Mouse (Mus musculus): ENCODE results near the gene Tmem38b.
"Not testable (repeated sequence)": the region's sequence is repeated elsewhere in the genome, so short reads cannot be mapped to it uniquely, and the experiment has no call there.

Gene Tmem38b

GRCm38 (mm10) chr4:53825821-53826605 is at the start of gene Tmem38b:
Gene Tmem38b (plus strand): TSS chr4:53826045.
- peak; percentile 45 for DNase-seq (ENCODE audit: low read depth, low spot score)

DNA sequence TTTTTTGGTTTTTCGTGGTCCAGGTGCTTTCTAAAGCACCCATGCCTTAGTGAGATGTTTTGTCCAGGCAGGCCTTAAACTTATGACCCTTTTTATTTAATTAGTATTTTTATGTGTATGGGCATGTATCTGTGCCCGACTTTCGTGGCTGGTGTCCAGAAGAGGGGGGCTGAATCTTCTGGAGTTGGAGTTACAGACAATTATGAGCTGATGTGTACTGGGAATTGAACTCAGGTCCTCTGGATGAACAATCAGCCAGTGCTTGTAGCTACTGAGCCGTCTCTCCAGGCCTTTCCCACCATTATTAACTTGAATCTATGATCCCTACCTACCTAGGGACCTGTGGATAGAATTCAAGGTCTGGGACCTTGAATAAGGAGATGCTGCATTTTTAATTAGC is 44.4 kb upstream of the Tmem38b start:
- no peak for DNase-seq (ENCODE audit: low read depth, low spot score)

GRCm38 (mm10) chr4:53782216-53783070 is 43.4 kb upstream of the Tmem38b start:
- no peak for DNase-seq (ENCODE audit: low read depth, low spot score)

DNA sequence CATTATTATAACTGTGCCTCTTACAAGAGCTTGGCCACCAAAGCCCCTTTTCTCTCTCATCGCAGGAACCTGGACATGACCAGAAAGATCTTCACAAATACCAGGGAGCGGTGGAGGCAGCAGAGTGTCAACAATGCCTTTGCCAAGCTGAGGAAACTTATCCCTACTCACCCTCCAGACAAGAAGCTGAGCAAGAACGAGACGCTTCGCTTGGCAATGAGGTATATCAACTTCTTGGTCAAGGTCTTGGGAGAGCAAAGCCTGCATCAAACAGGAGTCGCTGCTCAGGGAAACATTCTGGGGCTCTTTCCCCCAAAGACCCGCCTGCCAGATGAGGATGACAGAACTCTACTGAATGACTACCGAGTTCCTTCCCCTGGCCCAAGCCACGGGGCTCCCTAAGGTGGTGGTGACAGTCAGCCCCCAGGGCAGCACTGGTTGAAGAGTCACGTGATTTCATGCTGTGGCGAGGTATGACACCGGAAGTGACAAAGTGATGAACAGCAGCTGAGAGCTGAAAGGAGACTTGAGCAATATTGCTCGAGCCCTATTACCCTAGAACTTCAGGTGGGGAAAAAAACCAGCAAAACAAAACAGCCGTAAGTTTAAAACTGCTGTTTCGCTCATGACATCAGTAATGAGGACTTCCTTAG is 40.0 kb upstream of the Tmem38b start:
- DNase-seq (ENCODE audit: low read depth, low spot score), result no peak

GRCm38 (mm10) chr4:53786851-53787250 is 39.0 kb upstream of the Tmem38b start:
- no peak for DNase-seq (ENCODE audit: low read depth, low spot score)

DNA sequence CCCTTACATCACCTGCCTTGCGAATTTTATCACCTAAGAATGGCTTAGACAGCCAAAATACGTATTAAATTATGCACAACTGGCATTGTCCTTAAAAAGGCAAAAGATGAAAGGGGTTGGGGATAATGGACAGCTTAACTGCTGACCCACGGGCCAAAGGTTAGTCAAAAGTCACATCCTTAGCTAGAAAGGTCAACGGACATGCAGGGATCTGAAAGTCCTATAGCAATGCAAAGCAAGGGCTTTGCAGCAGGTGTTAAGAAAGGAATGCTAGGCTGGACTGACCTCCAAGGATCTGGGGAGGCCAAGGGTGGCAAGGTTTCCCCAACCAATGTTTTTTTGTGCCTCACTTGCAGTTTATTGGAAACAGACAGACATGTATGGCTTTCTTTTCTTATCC is 36.5 kb upstream of the Tmem38b start:
- no peak for DNase-seq (ENCODE audit: low read depth, low spot score)

DNA sequence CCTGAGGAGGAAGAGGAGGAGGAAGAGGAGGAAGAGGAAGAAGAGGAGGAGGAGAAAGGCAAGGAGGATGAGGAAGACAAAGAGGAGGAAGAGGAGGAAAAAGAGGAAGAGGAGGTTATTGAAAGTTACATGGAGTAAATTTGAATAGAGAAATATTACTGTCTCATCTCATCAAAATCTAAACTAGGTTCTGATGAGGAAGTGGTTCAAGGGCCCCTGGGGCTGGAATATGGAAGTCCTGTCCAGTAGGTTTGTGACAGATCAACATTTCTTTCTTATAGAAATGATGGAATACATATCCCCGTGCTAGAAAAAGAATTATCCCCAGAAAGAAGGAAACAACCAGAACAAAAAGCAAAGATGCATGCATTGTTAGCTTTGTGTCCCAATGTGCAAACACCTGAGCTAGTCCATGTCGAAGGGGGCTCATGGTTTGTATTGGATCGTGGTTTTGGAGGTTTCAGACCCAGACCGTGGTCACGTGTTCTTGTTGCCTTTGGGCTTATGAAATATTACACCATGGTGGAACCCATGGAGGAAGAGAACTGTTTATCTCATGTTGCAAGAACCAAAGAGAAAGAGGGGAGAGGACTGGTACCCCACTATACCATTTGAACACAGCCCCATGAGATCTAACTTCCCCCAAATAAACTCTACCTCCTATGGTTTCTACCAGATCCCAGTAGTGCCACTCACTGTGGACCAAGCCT is 31.4 kb upstream of the Tmem38b start:
- DNase-seq (ENCODE audit: low read depth, low spot score), result no peak

DNA sequence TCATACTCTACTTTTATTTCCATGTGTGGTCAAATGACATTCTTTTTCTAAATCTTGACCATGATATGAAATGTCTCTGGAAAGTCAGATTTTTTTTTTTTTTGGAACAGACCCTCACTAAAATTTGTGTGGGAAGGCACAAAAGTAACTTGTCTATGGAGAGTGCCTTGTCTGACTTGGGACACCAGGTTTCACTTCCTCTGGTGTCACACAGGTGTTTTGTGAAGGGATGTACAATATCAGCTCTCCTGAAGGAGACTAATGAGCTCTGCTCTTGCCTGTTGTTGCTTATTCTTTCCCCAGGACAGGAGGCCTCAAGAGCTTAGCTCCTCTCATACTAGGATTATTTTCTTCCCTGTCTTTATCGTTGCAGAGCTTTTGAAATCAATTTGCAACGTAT is 30.8 kb upstream of the Tmem38b start:
- DNase-seq (ENCODE audit: low read depth, low spot score), result no peak

DNA sequence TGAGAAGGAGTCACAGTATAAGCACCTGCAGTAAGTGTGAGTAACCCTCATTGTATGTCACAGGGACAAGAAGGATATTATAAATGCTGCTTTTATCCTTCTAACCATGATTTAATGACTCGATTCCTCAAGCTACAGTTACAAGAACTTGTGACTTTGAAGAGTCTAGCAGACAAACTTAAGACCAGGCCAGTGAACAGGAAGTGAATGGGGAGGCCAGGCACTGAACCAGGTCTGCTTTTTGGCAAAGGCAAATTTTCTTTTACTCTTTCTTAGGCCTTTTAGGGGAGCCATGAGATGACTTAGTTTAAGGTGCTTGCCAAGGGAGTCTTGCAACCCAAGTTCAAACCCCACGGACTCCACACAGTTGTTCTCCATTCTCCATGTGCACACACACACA is 30.1 kb upstream of the Tmem38b start:
- DNase-seq (ENCODE audit: low read depth, low spot score), result no peak

DNA sequence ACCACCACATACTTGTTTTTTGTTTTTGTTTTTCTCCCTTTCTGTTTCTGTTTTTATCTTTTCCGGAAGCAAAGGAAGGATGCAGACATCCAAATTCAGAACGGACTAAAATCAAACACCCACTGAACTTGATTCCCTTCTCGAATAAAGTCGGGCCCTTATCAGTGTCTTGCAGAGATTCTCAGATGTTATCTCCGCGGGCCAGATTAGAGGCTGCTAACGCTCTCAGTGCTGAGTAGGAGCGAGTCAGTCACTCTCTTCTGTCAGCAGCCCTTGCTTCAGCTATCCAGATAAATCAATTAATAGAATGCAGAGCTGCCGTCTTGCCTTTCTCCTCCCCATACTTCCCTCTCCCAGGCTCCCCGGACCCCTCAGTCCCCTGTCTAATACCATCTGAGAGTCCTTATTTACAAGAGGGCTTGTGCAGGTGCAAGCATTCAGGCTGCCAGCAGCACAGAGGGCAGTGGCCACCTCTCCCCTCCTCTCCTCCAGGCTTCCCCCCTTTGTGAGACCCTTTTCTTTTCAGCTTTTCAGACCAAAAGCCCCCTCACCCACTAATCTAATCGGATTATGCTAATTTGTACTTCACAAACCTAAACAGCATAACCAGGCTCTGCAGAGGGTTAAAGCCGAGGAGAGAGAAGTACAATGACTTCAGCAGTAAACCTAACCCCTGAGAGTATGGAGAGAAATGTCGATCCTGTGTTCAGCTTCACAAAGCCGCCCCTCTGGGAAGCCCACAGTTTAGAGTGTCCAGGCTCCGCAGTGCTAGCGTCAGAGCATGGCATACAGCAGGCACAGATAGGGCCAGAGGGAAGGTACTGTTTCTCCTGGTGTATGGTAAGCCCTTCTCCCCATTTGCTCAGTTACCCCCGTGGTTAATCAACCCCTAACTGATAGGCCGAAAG is 28.7 kb upstream of the Tmem38b start:
- no peak for DNase-seq (ENCODE audit: low read depth, low spot score)

GRCm38 (mm10) chr4:53798896-53799676 is 26.8 kb upstream of the Tmem38b start:
- no peak for DNase-seq (ENCODE audit: low read depth, low spot score)

DNA sequence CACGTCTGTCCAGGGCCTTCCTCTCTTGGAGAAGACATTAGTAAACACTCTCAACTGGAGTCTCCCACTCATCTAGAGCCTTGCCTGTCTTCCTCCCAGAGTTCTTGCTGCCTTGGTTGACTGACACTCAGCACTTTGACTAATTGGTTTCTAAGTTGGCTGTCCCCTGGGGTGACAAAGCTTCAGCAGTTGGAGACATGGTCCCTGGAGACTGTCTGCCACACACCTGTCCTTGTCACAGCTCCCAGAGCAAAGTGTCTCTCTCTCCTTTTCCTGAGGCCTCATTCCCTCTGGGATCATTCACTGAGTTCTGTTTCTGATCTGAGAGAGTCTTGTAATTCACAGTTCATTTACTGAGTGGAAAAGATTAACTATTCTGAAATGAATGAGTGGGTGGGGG is 26.1 kb upstream of the Tmem38b start:
- no peak for DNase-seq (ENCODE audit: low read depth, low spot score)

DNA sequence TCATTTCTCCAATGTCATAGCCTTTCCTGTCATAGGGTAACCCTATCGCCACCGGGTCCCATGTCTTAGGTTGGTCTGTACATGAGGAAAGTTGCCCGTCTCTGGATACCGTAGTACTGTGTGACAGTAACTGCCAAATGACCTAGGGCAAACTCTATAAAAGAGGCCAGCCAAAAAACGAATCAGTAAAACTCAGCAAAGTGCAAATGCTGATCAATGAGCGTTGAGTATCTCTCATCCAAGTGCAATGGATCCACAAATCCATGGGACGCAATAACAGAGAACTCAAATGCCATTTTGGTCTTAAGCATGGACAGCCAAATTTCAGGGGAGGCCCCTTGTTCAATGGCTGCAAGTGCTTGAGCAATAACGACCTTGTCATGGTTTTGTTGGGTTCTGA is 22.2 kb upstream of the Tmem38b start:
- DNase-seq (ENCODE audit: low read depth, low spot score), result not testable (repeated sequence)

DNA sequence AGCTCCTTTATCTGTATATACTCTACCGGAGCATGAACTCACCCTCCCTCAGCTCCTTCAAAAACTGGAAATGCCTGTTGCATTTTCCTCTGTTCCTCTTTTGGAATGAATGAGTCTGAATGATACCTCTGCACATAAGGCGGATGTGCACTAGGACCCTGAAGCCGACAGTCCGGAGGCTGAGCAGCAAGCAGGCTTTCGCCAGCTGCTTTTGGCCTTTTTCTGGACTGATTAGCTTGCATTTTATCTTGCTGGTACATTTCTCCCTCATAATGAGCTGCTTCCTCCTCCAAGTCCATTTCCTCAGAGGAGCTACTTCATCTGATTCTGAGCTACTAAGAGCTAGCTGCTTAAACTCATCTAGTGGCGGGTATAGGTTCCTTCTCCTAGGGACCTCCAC is 19.4 kb upstream of the Tmem38b start:
- DNase-seq (ENCODE audit: low read depth, low spot score), result not testable (repeated sequence)

- DNase-seq (ENCODE audit: low read depth, low spot score), result no peak
These were observed 7.5 kb upstream of the Tmem38b start for GRCm38 (mm10) chr4:53818320-53818719.

DNA sequence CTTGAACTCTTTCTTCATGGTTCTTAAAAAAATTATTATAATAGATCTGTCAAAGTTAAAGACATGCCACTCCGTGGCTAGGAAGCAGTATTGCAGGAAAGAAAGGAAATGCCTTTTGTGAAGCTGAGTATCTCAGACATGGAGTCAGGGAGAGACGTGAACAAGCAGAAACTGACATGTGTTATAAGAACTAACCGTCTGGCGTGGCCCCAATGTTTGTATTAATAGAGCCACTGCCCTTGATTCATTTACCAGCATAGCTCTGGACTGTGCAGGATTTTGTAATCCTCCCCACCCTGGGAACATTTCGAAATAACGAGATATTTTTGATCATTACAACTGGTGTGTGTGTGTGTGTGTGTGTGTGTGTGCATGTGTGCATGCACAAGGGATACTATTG is 2.1 kb upstream of the Tmem38b start:
- DNase-seq (ENCODE audit: low read depth, low spot score), result no peak

DNA sequence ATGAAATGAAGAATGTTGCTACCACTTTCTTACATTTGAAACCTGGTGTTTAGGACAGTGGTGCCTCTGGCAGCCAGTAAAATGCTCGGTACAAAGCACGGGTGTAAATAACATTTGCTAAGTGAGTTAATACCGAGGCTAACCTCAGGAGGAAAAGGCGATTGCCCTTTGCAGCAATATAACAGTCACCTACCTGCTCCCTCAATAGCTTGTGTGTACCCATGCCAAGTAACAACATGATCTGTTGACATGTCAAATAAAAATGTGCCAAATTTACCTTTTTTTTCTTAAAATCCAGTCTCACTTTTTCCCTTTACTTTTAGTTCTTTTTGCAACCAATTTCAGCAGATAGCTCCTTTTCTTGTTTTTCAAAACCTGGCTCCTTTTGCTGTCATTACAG is 1.0 kb upstream of the Tmem38b start:
- no peak for DNase-seq (ENCODE audit: low read depth, low spot score)

GRCm38 (mm10) chr4:53826641-53827248 is 900 bp downstream of the Tmem38b start:
- no peak for DNase-seq (ENCODE audit: low read depth, low spot score)

DNA sequence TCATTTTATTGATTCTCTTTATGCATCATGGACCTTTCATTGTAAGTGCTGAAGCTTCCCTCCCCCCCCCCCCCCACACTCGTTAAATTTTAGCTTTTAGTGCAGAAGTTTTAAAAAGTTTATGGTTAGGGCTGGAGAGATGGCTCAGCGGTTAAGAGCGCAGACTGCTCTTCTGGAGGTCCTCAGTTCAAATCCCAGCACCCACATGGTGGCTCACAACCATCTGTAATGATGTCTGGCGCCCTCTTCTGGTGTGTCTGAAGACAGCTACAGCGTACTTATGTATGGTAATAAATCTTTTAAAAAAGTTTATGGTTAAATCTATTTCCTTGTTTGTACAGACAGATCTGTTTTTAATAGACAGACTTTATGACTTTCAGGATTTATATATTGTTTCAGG is 2.0 kb downstream of the Tmem38b start:
- DNase-seq (ENCODE audit: low read depth, low spot score), result no peak
